Mouse (Mus musculus): ENCODE results near the gene Pgm5.

Pgm5 gene

DNA sequence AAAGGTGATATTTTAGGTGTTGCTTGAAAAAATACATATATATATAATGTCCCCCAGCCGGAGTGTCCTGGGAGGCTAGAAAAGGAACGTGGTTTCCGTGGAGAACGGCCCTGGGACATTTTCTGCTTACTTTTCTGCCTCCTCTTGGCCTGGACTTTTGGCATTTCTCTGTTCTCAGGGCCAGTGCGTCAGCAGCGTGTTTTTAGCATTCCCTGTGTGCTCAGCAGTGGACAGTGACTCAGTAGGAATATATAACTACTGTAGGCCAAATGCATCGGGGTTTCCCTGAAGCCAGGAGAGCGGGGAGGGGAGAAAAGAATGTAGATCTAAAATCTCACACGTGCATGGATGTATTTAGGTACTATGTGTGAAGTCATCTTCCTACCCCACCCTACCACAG, 3.8 kb upstream of the Pgm5 start:
- DNase-seq = no peak

GRCm38 (mm10) chr19:24861276-24861611, 411 bp downstream of the Pgm5 start:
- no peak for DNase-seq

- peak in 1 of 2 experiments; percentile 15 for DNase-seq
These were observed 10.0 kb downstream of the Pgm5 start for GRCm38 (mm10) chr19:24851456-24852315.

GRCm38 (mm10) chr19:24848844-24849243, 12.8 kb downstream of the Pgm5 start:
- DNase-seq = no peak

DNA sequence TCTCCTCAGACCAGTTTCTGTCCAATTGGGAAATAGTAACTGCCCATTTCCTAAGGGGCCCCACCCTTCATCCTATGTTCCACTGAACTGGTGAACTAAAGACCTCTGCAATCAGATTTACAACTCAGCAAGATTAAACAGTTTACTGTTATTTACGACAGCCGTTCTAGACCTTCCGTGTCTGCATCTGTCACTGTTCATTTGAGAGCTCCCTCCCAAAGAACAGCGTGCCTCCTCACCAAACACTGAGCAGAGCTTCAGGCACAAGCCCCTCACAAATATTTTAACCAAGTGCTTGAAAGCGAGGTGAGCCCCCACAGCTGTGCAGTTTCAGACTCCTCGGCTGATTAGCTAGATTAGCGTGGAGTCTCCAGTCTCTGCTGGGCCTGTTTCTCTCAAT, 13.3 kb downstream of the Pgm5 start:
- DNase-seq = no peak

GRCm38 (mm10) chr19:24845007-24845546, 16.6 kb downstream of the Pgm5 start:
- no peak for DNase-seq

DNA sequence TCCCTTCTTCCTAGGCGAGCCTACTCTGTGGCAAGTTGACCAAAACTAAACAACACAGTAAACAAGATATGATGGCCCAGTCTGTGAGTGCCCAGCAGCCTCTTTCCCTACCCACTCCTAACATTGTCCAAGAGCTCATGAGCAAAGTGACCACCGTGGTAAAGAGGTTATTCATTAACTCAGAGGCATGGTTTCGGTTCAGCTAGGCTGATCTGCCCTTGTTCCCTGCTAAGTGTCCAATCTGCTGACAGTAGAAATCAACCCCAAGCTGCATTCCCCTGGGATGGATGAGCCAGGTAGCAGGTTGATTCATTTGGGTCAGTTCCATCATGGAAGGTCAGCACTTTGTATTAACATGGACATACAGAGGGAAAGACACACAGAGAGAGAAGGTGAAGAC, 19.6 kb downstream of the Pgm5 start:
- DNase-seq = no peak

DNA sequence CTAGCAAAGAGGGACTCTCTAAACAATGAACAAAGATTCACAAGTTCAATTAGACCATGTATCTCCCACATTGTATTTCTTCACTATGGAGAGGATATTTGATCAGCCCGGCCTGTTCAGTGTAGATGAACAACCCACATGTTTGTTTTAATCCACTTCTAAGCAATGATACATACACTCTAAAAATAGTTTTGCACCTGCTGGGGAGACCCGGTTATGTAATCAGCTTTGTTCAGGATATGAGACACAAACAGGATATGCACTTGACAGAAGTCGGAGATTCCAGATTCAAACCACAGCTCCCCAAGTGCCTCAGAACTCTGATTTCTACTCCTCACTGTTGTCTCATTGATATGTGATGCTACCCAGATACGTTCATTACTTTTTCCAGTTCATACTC, 37.1 kb downstream of the Pgm5 start:
- DNase-seq = no peak

GRCm38 (mm10) chr19:24815661-24816221, 45.9 kb downstream of the Pgm5 start:
- DNase-seq = no peak

- DNase-seq = no peak
These were observed 48.8 kb downstream of the Pgm5 start for GRCm38 (mm10) chr19:24812861-24813293.

GRCm38 (mm10) chr19:24812106-24812810, 49.4 kb downstream of the Pgm5 start:
- DNase-seq = no peak

GRCm38 (mm10) chr19:24811451-24811850, 50.2 kb downstream of the Pgm5 start:
- DNase-seq = no peak

DNA sequence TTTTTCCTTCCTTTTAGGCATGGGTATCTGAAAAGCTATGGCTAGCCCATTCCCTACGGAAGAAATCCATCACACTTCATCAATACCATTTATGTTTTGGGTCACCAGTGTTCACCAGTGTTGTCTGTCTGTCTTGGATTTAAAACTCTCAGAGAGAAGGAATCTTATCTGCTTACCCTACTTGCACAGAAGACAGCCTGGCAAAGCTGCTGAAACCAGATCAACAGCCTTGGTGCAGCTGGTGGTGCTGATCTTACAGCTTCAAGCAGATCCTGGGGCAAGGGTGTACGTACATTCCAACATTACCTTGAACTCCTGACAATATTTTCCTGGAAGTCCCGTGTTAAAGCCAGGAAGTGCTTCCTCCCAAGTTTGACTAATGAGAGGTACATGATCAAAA, 55.6 kb downstream of the Pgm5 start:
- no peak for DNase-seq

- peak in 1 of 2 experiments; percentile 11 for DNase-seq
These were observed 64.0 kb downstream of the Pgm5 start for GRCm38 (mm10) chr19:24797606-24798005.

GRCm38 (mm10) chr19:24794350-24794749, 67.3 kb downstream of the Pgm5 start:
- DNase-seq = no peak

DNA sequence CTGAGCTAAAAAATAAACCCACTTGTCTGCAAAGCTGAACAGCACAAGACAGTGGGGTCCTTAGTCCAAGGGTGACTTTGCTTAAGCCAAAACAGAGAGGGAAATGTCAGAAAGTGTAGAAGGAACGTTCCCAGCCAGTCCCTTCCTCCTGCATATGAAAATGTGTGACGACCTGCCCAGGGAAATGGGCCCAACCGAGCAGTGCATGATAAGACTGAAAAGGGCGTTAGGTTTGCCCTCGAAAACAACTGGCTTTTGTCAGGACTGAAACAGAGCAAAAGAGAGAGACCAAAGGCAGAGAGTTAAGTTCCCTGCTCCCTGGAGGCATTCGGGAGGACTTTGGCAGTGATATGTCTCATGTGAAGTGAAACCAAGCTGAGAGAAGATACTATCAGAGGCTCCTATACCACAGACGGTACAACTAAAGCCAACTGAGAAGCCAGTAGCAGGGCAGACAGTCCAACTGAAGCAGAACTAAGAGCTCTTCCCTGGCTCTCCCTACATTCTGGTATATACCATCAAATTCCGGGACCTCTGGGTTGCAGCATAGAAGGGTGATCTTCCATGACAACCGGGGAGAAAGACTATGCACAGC, 68.0 kb downstream of the Pgm5 start:
- no peak for DNase-seq

- no peak for DNase-seq
These were observed 68.8 kb downstream of the Pgm5 start for GRCm38 (mm10) chr19:24792876-24793275.

- no peak for DNase-seq
These were observed 75.8 kb downstream of the Pgm5 start for GRCm38 (mm10) chr19:24785898-24786297.

DNA sequence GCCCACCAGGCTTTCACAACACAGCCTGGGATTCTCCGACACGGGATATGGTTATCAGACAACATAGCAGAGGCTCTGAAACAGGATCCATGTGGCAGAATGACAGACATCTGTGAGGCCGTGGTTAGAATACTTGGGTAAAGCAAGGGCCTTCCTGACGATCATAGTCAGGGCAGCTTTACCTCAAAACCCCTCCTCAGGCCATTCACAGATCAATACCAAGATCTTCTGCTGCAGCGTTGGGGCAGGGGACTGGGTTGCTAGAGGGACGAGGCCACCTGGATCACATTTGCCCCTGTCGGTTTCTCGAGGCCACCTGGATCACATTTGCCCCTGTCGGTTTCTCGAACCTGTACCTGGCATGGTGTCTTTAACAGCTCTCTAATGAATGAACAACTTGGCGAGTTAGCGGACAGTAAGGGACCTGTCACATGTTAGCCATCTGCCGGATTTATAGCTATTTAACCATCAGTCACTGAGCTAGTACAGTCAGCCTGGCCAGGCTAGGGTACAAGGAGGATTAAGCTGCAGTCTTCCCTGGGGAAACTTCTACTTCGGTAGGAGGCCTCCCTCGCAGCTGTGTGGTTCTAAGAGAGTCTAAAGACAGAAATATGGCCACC, 76.5 kb downstream of the Pgm5 start:
- no peak for DNase-seq

DNA sequence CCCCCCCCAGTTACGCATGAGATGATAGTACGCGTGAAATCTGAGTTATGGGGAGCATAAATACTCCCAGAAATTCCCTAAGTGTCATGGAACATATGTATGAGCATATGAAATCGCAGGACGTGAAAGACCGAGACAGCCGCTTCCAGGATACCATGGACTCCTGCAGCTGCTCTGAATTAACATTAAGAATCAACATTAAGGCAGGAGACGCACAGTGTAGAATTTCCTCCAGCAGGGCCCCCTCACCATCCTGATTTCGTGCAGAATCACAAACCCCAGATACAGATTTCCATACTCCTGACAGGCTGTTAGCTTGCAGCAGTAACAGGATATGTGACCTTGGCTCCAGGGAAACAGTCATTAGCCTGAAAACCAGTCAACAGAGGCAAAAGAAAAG, 77.9 kb downstream of the Pgm5 start:
- no peak for DNase-seq

GRCm38 (mm10) chr19:24779996-24780395, 81.7 kb downstream of the Pgm5 start:
- no peak for DNase-seq

DNA sequence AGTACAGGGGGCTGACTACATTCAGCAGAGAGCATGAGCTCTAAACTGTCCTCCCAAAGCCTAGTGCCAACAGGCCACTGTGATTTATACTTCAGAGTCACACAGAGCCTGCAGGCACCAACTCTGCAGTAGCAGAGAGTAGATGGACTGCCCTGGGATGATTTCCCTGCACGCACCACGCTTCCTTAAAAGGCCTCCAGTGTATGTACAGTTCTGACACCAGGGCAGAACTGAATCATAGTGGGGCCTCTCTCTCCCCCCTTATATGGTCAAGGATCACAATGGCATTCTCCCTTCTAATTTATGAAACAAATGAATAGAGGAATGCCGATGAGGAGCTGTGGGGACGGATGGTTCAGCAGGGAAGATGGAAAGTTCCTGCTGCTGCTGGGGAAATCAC, 91.3 kb downstream of the Pgm5 start:
- DNase-seq = no peak

DNA sequence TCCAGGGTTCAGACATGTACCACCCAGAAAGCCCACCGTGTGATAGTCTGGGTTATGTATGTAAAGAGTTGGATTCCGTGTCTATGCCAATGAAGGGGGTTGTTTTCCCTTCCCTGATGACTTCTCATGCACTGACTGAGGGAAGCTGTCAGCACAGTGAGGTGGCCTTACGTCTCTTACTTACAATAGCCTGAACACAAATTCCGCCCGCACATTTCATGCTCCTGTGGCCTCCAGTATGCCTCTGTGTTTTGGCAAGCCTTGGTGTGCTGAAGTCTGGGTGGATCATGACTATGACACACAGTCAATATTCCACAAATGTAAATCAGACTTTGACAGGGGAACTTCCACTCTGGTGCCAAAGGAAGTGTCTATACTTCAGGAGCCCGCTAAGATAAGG, 94.3 kb downstream of the Pgm5 start:
- no peak for DNase-seq

Measured in cerebellum, postnatal 25 days (tissue).